Mouse (Mus musculus): ENCODE data around the gene Ren1. TPM values are rescaled to one million over a fixed set of nuclear protein-coding genes. Genes with fewer than 3 reads are reported as not detected.
A peak's percentile ranks its signal among the peaks of the same experiment; 100 is the strongest.

The Ren1 gene
- polyA plus RNA-seq, 1 experiment from 2014 or later, result not detected

- Histone ChIP-seq H3K36me3 (replicated peaks) (peaks cover 12% of the 10 kb centered on the region), H3K4me3 (no peak overlapping the region), H3K4me1 (peaks cover 71% of the 10 kb centered on the region), H3K27ac (peak overlapping the region; percentile 74), H3K27me3 (ENCODE audit: poor library complexity, severe bottlenecking) (no peaks in the 10 kb centered on the region), H3K9me3 (0 out of 2 replicates have a peak, but pooled peaks cover 5% of the 10 kb centered on the region)
- no peak for DNase-seq (ENCODE audit: extremely low spot score, low spot score)
- 42% methylated on average over 9 of the region's 9 CpGs for WGBS
These were observed 58.0 kb downstream of the Ren1 start for GRCm38 (mm10) chr1:133408321-133408720.

DNA sequence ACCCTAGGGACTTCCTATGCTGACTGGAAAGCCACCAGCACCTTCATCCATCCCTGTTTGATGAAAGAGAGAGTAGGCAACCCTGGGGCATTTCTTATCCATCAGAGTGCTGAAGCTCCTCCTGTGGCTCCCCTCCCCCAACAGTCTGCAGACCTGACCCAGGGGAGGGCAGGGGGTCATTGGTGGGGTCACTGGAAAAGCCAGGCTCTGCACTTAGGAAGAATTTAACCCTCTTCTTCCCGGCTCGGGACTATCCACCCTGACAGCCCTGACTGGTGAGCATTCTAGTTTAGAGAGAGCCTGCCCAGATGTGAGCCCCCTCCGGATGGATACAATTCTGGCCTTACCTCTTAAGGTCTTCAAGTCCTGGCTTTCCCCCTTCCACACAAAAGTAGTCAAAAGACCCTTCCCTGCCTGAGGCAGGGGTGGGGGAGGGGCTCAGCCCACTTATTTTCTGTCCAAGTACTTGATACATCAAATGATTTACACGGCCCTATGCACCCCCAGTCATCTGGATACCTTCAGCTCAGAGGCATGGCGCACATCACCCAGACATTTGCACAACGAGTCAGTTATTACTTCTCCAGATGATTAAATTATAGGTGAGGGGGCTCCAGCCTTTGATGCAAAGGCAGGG, 58.7 kb downstream of the Ren1 start:
- DNase-seq (ENCODE audit: extremely low spot score, low spot score), result peak; percentile 61
- peaks cover 77% of the 10 kb centered on the region for H3K4me1 ChIP-seq
- peak overlapping the region; percentile 74 for H3K27ac ChIP-seq
- WGBS, result 8% methylated on average over 6 of the region's 6 CpGs
- H3K27me3 ChIP-seq (ENCODE audit: poor library complexity, severe bottlenecking), result no peaks in the 10 kb centered on the region
- H3K4me3 ChIP-seq, result peak overlapping the region; percentile 23
- H3K36me3 ChIP-seq (replicated peaks), result peaks cover 12% of the 10 kb centered on the region
- H3K9me3 ChIP-seq, result 0 out of 2 replicates have a peak, but pooled peaks cover 5% of the 10 kb centered on the region

DNA sequence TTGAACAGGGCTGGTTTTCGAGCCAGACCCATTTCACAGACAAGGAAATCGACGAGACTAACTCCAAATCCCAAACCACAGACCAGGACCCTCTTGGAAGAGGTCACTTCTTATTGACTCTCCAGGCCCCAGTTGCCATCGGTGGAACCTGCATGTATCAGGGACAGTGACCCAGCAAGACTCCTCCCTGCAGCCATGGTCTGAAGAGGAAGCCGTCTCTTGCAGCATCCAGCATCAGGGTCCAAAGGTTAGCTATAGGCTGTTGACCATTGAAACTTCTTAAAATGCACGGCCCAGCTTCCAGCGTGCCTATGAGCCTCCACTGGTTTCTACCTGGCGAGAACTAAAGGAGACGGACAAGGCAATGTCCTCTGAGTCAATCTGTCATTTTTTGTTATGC, 59.5 kb downstream of the Ren1 start:
- Histone ChIP-seq H3K4me1 (peaks cover 85% of the 10 kb centered on the region), H3K27me3 (ENCODE audit: poor library complexity, severe bottlenecking) (no peaks in the 10 kb centered on the region)

More for the DNA sequence above, 59.5 kb downstream of the Ren1 start:
- DNase-seq (ENCODE audit: extremely low spot score, low spot score), result no peak
- peaks cover 12% of the 10 kb centered on the region for H3K36me3 ChIP-seq (replicated peaks)
- peak overlapping the region; percentile 74 for H3K27ac ChIP-seq
- H3K9me3 ChIP-seq, result 0 out of 2 replicates have a peak, but pooled peaks cover 5% of the 10 kb centered on the region
- WGBS, result 69% methylated on average over 9 of the region's 9 CpGs
- H3K4me3 ChIP-seq, result no peak overlapping the region

Other genes starting within 250 kb of the Ren1 start
- gene Ppp1r15b, start 219.4 kb upstream of the Ren1 start, polyA plus RNA-seq (2016; fragmentation: Nextera tagmentation; extraction: Ambion mirVana), result 59.1 and 59.3 TPM in 2 replicates
- 9.0 and 9.9 TPM in 2 replicates for gene Plekha6, start 186.3 kb upstream of the Ren1 start, polyA plus RNA-seq (2016; fragmentation: Nextera tagmentation; extraction: Ambion mirVana)
- not detected in 2 replicates for gene Golt1a, start 40.7 kb upstream of the Ren1 start, polyA plus RNA-seq (2016; fragmentation: Nextera tagmentation; extraction: Ambion mirVana)
- gene Kiss1, start 28.6 kb upstream of the Ren1 start, polyA plus RNA-seq (2016; fragmentation: Nextera tagmentation; extraction: Ambion mirVana), result not detected in 2 replicates
- 1.7 and 2.3 TPM in 2 replicates for gene Etnk2, start 13.1 kb downstream of the Ren1 start, polyA plus RNA-seq (2016; fragmentation: Nextera tagmentation; extraction: Ambion mirVana)
- gene Sox13, start 73.9 kb downstream of the Ren1 start, polyA plus RNA-seq (2016; fragmentation: Nextera tagmentation; extraction: Ambion mirVana), result 12.5 and 14.1 TPM in 2 replicates